Mouse (Mus musculus) Patski (cell line): Measurements from ENCODE around the gene Fam180a. TPM values are rescaled to one million over a fixed set of nuclear protein-coding genes. Genes with fewer than 3 reads are reported as not detected.

Source experiments
- ATAC-seq: fragments of 100-300 bp; one replicate; pipeline ENCODE4 v1.8.0; 2021
- CTCF ChIA-PET: fragments of 350-600 bp; sonication (Branson Sonifier 250); formaldehyde crosslinking; loops from one replicate; lab custom pipeline; 2022; ENCODE audit warnings: inconsistent platforms; lab: Charles Lee
- POLR2A ChIA-PET: fragments of 350-600 bp; sonication (Branson Sonifier 250); formaldehyde crosslinking; loops from one replicate; lab custom pipeline; 2022; ENCODE audit warnings: antibody characterized with exemption, inconsistent platforms; lab: Charles Lee
- DNase-seq: peaks from one replicate; pipeline ENCODE4 v3.0.0-alpha.2; 2011; ENCODE audit warnings: low read depth, low spot score
- H3K27me3 ChIP-seq: fragments of 371-371 bp; one replicate; pipeline ENCODE4 v1.5.1; 2021
- CTCF ChIP-seq: fragments of 100-300 bp; IDR thresholded peaks from one replicate; pipeline ENCODE4 v1.5.1; 2021
- in situ Hi-C: fragments of 300-500 bp; cut with MboI; formaldehyde crosslinking; loops from 3 replicates; pipeline ENCODE4 v1.11.1; 2018; ENCODE audit warnings: low pct_unique_long_range_greater_than_20kb, mixed read lengths
- polyA plus RNA-seq: library from polyadenylated mRNA; unstranded; gene quantifications from one replicate; pipeline ENCODE4 v1.2.3, GENCODE M21; 2021

Fam180a gene
- polyA plus RNA-seq, 1 experiment from 2014 or later, result not detected

DNA sequence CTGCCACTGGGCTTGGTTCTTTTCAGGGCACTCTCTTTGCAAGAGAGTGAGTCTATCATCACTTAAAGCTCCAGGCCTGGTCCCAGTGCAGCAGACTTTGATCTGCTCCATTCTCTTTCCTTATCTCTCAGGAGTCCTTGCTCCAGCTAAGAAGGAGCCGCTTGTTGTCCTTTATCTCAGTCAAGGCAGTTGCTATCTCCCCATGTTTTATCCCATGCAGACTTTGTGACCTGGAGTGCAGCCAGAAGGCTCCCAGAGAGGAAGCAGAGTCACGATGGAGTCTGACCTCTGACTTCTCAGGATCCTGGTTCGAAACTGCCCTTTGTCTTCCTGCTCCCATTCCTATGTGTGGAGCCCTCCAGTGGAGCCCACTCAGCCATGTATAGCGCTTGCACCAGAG is 4.8 kb downstream of the Fam180a start:
- in situ Hi-C loops, result no loop called here
- DNase-seq (no peak), ATAC-seq (no peak)
- peaks cover 11% of the 10 kb centered on the region for H3K27me3 ChIP-seq
- no peak for TF ChIP-seq CTCF
- ChIA-PET CTCF (interaction anchor here (1.4 kb wide), 1 partner anchor 25 kb away, joined by 4 read pairs; no protein-coding TSS in a partner anchor), POLR2A (interaction anchor here (1.0 to 2.1 kb wide), 2 partner anchors 9 to 15 kb away, joined by 3 to 5 read pairs; no protein-coding TSS in a partner anchor)

DNA sequence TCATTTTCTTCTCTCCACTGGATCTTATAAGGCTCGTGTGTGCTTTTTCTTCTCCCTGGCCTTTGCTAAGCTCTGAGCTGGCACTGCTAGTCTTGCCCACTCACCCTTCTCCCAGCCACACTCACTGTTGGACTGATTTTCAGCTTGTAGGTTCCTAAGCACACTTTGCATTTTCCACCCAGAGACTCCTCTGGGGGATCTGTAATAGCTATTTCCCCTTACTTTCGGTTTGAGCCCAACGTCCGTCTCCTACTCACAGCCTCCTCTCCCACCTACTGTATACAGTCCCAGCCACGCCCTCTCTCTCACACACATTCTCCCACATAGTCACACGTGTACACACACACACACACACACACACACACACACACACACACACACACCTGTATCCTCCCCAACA is 6.1 kb downstream of the Fam180a start:
- in situ Hi-C loops, result no loop called here
- CTCF ChIA-PET, result interaction anchor here (0.9 to 1.5 kb wide), 3 partner anchors 9 to 32 kb away, joined by 3 to 5 read pairs (median 3); no protein-coding TSS in a partner anchor
- H3K27me3 ChIP-seq, result peaks cover 9% of the 10 kb centered on the region
- POLR2A ChIA-PET, result interaction anchor here (1.1 to 2.1 kb wide), 2 partner anchors 9 to 11 kb away, joined by 4 to 5 read pairs; no protein-coding TSS in a partner anchor
- TF ChIP-seq CTCF, result no peak
- no peak for ATAC-seq
- no peak for DNase-seq

DNA sequence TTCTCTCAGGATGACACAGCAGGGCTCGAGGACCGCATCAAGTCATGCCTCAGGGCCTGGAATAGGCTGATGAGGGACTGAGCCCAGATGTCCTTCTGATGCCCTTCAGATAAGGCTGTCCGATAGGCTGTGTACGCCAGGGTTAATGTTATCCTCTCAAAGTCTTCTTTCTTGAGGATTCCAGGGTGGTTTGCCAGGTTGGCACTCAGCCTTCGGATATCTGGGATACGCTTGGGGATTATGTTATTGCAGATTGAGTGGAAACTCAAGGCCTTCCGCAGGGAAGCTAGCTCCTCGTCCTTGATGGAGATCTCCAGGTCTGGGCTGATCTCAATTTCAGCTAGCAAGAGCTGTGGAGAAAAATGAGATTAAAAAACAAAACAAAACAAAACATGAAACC is 12.4 kb downstream of the Fam180a start:
- ChIA-PET POLR2A (interaction anchor here (0.5 kb wide), 1 partner anchor 9 kb away, joined by 3 read pairs; no protein-coding TSS in a partner anchor), CTCF (no interaction called here)
- ATAC-seq, result no peak
- TF ChIP-seq CTCF, result no peak
- no peak for DNase-seq
- in situ Hi-C loops, result no loop called here
- H3K27me3 ChIP-seq, result peaks cover 13% of the 10 kb centered on the region

DNA sequence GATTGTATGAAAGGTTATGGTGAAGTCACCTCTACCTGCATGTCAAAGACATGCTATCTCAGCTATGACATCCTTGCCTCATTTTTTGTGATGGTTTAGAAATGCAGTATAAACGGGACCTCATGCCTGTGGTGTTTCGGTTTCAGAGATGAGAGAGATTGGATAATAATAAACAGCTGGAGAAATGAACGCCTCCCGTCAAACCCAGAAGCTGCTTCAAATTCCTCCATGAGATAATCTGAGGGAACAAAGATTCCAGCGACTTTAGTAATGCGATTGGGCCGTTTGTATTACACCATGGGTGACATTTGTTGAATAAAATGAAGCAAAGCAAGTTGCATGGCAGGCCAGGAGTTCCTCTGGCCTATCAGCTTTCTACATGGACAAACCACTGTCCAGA is 16.5 kb downstream of the Fam180a start:
- in situ Hi-C loops, result no loop called here
- DNase-seq (no peak), ATAC-seq (no peak)
- POLR2A ChIA-PET, result no interaction called here
- TF ChIP-seq CTCF, result no peak
- CTCF ChIA-PET, result no interaction called here
- H3K27me3 ChIP-seq, result peaks cover 10% of the 10 kb centered on the region

DNA sequence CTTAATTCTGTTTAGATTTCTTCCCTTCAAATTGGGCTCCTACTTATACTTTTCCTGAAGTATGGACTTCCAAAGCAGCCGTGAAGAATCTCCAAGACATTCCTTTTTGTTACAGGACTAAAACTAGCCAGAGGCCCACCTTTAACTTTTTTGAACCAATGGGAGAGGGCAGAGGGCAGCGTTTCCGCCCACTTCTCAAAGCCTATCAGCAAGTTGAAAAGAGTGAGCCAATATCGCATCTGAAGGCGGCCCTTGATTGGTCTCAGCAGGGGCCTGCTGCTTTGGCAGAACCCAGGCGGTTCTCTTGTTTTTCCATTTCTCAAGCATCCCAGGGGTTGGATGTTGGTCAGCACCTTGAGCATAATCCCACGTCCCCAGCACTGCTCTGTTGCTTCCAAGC is 17.9 kb downstream of the Fam180a start, which contains the start of gene Slc13a4:
Gene Slc13a4, minus strand, starts transcription at position 95 of the 400 bp plus-strand sequence.
- CTCF ChIA-PET, result no interaction called here
- in situ Hi-C loops, result no loop called here
- no peak for ATAC-seq
- peaks cover 10% of the 10 kb centered on the region for H3K27me3 ChIP-seq
- no peak for TF ChIP-seq CTCF
- no peak for DNase-seq
- POLR2A ChIA-PET, result no interaction called here

DNA sequence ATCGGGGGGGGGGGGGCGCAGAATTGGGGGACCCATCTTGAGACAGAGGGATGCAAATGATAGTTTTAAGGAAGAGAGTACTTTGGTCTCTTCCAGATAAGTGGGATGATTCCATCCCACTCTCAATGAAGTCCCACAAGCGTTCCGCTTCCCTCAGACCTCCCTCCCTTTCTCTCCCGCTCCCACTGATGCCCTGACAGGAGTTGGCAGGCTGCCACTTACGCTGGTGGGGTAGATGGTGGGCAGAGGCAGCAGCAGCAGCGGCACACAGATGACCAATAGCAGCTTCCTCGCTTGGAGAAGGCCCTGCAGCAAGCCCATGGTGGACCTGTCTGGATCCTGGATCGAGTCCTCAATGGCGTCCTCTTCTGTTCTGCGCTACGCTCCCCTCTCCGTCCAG is 18.8 kb downstream of the Fam180a start:
- ChIA-PET CTCF (no interaction called here), POLR2A (no interaction called here)
- no peak for TF ChIP-seq CTCF
- no peak for DNase-seq
- in situ Hi-C loops, result no loop called here
- peaks cover 8% of the 10 kb centered on the region for H3K27me3 ChIP-seq
- no peak for ATAC-seq

DNA sequence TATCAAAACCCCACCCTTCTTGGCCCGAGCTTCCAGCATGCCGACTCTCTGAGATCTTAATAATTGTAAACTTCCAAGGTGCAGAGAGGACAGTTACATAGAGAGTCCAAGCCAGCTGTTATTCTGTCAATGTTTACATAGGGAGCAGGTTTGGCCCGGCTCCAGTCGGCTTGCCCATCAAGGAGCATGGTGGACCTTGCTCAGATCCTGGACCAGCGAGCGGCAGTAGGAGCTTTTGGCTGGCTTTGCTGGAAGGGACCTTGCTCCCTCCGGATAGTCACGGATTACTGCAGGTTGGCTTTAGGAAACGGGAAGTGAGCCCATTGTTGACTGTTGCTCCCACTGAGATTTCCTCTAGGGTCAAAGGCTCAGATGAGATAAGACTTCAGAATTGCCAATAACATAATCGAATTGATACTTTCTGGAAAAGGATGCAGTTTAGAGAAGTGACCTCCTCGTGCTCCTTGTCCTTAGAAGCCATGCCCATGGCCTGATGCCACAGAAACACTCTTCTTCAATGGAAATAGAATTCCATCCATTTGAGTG is 22.5 kb downstream of the Fam180a start:
- no peak for DNase-seq
- no peak for ATAC-seq
- H3K27me3 ChIP-seq, result peaks cover 5% of the 10 kb centered on the region
- TF ChIP-seq CTCF, result no peak
- in situ Hi-C loops, result no loop called here
- ChIA-PET CTCF (no interaction called here), POLR2A (interaction anchor here (0.6 kb wide), 1 partner anchor 11 kb away, joined by 6 read pairs; no protein-coding TSS in a partner anchor)

DNA sequence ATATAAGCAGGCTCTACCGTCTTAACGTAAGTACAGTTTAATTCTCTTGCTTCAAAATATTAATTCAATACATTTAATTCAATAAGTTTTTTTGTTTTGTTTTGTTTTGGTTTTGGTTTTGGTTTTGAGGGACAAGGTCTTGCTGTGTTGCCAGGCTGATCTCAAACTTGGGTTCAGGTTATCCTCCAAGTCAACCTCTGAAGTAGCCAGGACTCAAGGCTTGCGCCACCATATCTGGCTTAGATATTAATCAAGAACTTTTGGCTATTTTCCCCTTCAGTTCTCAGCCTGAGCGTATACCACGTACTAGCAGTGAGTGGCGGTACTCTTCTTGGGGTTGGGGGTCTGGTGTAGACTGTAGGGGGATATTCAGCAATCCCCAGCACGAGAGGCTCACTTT is 23.4 kb downstream of the Fam180a start:
- DNase-seq (no peak), ATAC-seq (no peak)
- no peak for TF ChIP-seq CTCF
- in situ Hi-C loops, result no loop called here
- ChIA-PET POLR2A (no interaction called here), CTCF (interaction anchor here (1.6 kb wide), 1 partner anchor 9 kb away, joined by 4 read pairs; no protein-coding TSS in a partner anchor)
- peaks cover 5% of the 10 kb centered on the region for H3K27me3 ChIP-seq

DNA sequence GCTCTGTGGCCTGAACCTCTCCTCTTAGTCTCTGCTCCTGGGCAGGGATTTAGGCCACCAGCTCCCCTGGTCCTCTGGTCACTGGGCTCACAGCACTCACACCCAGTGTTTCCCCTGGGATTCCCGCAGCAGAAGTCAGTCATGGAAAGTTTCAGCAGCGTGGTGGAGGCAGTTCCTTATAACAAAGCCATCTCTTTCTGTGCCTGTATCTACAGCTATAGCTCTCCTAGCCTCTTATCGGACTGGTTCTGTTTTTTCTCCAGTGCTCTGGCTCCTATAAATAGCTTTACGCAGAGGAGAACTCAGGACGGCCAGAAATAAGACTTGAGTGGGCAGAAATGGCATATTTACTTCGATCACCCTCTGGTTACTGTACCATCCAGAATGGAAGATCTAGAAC is 27.6 kb downstream of the Fam180a start:
- no peak for TF ChIP-seq CTCF
- no peaks in the 10 kb centered on the region for H3K27me3 ChIP-seq
- ATAC-seq (no peak), DNase-seq (no peak)
- CTCF ChIA-PET, result interaction anchor here (0.8 to 2.0 kb wide), 4 partner anchors 10 to 54 kb away, joined by 3 to 11 read pairs (median 4); no protein-coding TSS in a partner anchor
- in situ Hi-C loops, result no loop called here
- POLR2A ChIA-PET, result interaction anchor here (0.9 kb wide), 1 partner anchor 21 kb away, joined by 3 read pairs; no protein-coding TSS in a partner anchor

DNA sequence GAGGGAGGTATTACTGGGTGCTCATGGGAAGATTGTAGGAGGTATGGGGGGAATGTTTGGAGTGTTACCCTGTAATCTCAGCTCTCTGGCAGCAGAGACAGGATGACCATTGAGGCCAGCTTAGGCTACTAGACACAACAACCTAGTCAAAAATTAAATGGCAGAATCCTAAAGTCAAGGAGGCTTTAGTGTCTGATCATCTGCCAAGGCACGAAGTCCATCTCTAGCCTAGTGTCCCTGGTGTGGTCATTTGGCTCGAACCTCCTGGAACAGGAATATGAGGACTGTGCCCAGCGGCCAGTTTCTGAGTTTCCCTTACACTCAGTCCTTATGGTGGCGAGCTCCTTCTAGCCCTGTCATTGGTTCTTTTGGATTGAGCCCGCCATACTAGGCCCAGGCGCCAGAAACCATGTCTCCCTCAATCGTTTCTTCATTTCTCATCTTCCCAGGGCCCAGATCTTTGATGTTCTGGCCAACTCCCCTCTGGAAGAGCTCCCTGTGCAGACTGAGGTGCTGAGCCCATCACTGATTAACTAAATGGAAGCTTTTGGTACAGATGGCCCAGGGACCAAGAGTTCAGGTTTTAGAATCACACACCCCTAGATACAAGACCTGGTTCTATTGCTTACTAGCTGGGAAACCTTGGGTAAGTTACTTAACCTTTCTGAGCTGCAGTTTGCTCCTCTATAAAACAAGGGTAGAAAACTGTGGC is 28.3 kb downstream of the Fam180a start:
- no peaks in the 10 kb centered on the region for H3K27me3 ChIP-seq
- in situ Hi-C loops, result no loop called here
- CTCF ChIA-PET, result interaction anchor here (1.0 to 2.0 kb wide), 4 partner anchors 9 to 51 kb away, joined by 3 to 11 read pairs (median 4); no protein-coding TSS in a partner anchor
- POLR2A ChIA-PET, result interaction anchor here (0.9 kb wide), 1 partner anchor 21 kb away, joined by 3 read pairs; no protein-coding TSS in a partner anchor
- TF ChIP-seq CTCF, result no peak
- DNase-seq, result no peak
- no peak for ATAC-seq
